8 mouse cellular contexts compared by ENCODE assay signal in the genomic region with DNA sequence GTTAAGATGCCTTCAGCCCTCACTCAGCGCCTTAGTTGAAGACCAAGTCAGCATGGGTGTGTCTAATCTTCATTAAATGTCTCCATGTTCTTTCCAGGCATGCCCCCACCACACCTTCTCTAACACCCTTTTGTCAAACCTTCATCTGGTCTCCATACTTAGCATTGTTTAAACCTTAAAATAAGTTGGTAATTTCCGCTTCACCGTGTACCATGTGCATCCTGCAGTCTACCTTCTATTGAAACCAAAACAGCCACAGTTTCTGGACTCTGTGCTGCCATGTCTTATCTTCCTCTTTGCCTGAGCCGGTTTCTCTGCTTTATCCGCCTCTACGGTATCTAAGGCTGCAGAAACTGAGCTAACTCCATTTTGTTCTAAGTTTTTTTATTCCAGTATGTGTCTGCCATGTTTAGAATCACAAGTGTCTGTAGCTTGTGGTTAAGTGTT. TPM values are rescaled to one million over a fixed set of nuclear protein-coding genes. Genes with fewer than 3 reads are reported as not detected.
DNase-seq lines count a peak whose midpoint lies in the region; ATAC-seq and TF ChIP-seq lines count a peak whose summit lies in the region.

No protein-coding gene starts in this region.

- H3K36me3 ChIP-seq in kidney, adult 2 months (ENCODE audit: control insufficient read depth, insufficient read depth, low read length), result peaks cover 15% of the 10 kb centered on the region
- peaks cover 29% of the 10 kb centered on the region for H3K36me3 ChIP-seq in hindbrain, embryonic 10.5 days

- TF ChIP-seq POLR2A in kidney, adult 2 months (IDR thresholded peaks at IDR 0.05; ENCODE audit: low read depth, low read length), result no peak

- peak overlapping the region; percentile 61 for H3K4me3 ChIP-seq in kidney, adult 2 months (ENCODE audit: insufficient read depth, low read depth, low read length)
- peak overlapping the region; percentile 93 for H3K4me3 ChIP-seq in hindbrain, embryonic 10.5 days

- 13% methylated on average over 6 of the region's 6 CpGs for WGBS in kidney, adult 2 months
- 66% methylated on average over 6 of the region's 6 CpGs for WGBS in hindbrain, embryonic 10.5 days

- peaks cover 21% of the 10 kb centered on the region; the same call in 1 of the 2 replicates for H3K4me1 ChIP-seq in kidney, adult 2 months (ENCODE audit: control insufficient read depth, insufficient read depth, low read length)
- H3K4me1 ChIP-seq in hindbrain, embryonic 10.5 days (replicated peaks), result peaks cover 39% of the 10 kb centered on the region

- no peaks in the 10 kb centered on the region for H3K27me3 ChIP-seq in kidney, adult 2 months (replicated peaks; ENCODE audit: control insufficient read depth, insufficient read depth, low read length)
- H3K27me3 ChIP-seq in hindbrain, embryonic 10.5 days (ENCODE audit: insufficient read depth, poor library complexity, severe bottlenecking), result no peaks in the 10 kb centered on the region

- DNase-seq in kidney, adult 2 months, result no peak
- no peak for DNase-seq in kidney, adult 9 months
- peak; percentile 47 for DNase-seq in MEL-GATA-1-ER (ENCODE audit: extremely low read depth, low read depth)
- no peak for DNase-seq in hindbrain, embryonic 10.5 days (ENCODE audit: low spot score)
- DNase-seq in urinary bladder, postnatal 14 days (ENCODE audit: low spot score), result no peak
- DNase-seq in gastrocnemius, adult 18-20 months (ENCODE audit: low spot score), result no peak
- no peak for DNase-seq in urinary bladder, postnatal 36 days (ENCODE audit: low spot score in 2 of 2)

- peak overlapping the region; percentile 94 for H3K27ac ChIP-seq in kidney, adult 2 months (ENCODE audit: insufficient read depth, low read depth, low read length)
- H3K27ac ChIP-seq in hindbrain, embryonic 10.5 days, result no peak overlapping the region

- no peak for TF ChIP-seq CTCF in kidney, adult 2 months (conservative IDR thresholded peaks at IDR 0.05; ENCODE audit: insufficient read depth, insufficient read length, low read depth, low read length)

- H3K9me3 ChIP-seq in hindbrain, embryonic 10.5 days, result no peaks in the 10 kb centered on the region

- peak; percentile 41 for ATAC-seq in megakaryocyte-erythroid progenitor cell, adult 5-6 weeks (replicated peaks; ENCODE audit: low FRiP score, low TSS enrichment, poor library complexity, severe bottlenecking)

RNA-seq across cellular contexts. Expression of gene Ivns1abp, which starts 2.4 kb away (rescaled TPM):
- 137 and 155 TPM in 2 replicates for polyA plus RNA-seq in kidney, adult 2 months (2012; rRNA removed)
- polyA plus RNA-seq in hindbrain, embryonic 10.5 days (2016; fragmentation: Nextera tagmentation; extraction: Ambion mirVana), result 299 and 375 TPM in 2 replicates
- 209 and 234 TPM in 2 replicates for total RNA-seq in megakaryocyte-erythroid progenitor cell, adult 5-6 weeks (2014; fragmentation: Nextera tagmentation)
- total RNA-seq in megakaryocyte-erythroid progenitor cell, adult 5-6 weeks (2017), result 309 and 378 TPM in 2 replicates
- total RNA-seq in gastrocnemius, adult 18-20 months (2021), result 100 to 1,000 TPM; 113 to 161 TPM
